Mouse (Mus musculus) layer of hippocampus, postnatal 10 days (tissue): Measurements from ENCODE around the gene Neurl3. TPM values are rescaled to one million over a fixed set of nuclear protein-coding genes. Genes with fewer than 3 reads are reported as not detected.

ENCODE experiments used
- DNase-seq, 2 experiments: peaks; one replicate each; pipeline ENCODE4 v3.0.0; 2021; ENCODE audit warnings: low spot score in 2 of 2
- total RNA-seq, 2 experiments: library from RNA; stranded (reverse); gene quantifications; 2 replicates each; pipeline ENCODE4 v1.2.3; 2021

The Neurl3 gene
- total RNA-seq, 2 experiments from 2014 or later, result 0.54 to 0.62 TPM

DNA sequence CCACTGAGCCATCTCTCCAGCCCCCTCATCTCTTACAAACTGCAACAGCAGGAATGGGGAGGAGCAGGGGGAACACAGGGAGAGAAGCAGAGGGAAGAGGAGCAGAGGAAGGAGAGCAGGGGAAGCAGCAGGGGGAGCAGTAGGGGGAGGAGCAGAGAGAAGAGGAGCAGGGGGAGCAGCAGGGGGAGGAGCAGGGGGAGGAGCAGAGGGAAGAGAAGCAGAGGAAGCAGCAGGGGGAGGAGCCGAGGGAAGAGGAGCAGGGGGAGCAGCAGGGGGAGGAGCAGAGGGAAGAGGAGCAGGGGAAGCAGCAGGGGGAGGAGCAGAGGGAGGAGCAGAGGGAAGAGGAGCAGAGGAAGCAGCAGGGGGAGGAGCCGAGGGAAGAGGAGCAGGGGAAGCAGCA lies 15.8 kb downstream of the Neurl3 start:
- DNase-seq, result no peak

DNA sequence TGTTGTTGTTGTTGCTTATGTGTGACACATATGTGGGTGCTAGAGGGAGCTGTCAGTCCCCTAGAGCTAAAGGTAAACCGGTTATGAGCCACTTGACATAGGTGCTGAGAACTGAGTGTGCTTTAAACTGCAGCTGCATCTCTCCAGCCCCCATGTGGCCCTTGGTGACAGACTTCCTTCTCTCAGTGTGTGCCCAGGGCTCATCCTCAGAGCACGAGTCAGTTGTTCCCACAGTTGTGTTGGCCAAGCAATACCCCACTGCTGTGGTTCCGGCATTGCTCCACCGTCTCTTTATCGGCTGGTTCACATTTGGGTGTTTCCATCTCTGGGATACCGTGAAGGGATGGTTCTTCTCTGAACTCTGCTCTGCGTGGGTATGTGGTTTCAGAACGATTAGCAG lies 17.2 kb downstream of the Neurl3 start:
- DNase-seq, result no peak

DNA sequence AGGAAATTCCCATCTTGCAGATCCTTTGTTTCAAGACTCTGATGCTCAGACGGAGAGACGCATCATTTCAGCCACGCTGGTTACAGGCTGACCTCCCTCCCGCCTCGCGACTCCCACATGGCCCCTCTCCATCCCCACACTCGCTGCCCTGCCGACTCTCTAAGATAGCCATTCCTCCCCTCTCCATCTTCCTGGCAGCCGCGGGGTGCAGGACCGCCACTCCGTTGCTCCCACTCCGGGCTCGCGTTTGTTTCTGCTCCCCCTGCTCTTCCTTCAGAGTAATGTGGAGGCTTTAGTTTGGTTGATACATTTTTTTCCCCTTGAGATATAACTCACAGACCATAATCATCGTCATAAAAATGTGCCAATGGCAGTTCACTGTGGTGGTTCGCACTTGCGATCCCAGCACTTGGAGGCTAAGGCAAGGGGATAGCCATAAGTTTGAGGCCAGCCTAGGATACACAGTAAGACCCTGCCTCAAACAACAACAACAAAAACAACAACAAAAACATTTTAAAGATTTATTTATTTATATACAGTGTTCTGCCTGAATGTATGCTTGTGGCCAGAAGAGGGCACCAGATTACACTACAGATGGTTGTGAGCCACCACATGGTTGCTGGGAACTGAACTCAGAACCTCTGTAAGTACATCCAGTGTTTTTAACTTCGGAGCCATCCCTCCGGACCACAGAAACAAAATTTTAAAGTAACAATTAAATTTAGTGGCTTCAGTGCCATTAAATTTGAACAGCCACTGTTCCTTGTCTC lies 18.4 kb downstream of the Neurl3 start:
- no peak for DNase-seq

DNA sequence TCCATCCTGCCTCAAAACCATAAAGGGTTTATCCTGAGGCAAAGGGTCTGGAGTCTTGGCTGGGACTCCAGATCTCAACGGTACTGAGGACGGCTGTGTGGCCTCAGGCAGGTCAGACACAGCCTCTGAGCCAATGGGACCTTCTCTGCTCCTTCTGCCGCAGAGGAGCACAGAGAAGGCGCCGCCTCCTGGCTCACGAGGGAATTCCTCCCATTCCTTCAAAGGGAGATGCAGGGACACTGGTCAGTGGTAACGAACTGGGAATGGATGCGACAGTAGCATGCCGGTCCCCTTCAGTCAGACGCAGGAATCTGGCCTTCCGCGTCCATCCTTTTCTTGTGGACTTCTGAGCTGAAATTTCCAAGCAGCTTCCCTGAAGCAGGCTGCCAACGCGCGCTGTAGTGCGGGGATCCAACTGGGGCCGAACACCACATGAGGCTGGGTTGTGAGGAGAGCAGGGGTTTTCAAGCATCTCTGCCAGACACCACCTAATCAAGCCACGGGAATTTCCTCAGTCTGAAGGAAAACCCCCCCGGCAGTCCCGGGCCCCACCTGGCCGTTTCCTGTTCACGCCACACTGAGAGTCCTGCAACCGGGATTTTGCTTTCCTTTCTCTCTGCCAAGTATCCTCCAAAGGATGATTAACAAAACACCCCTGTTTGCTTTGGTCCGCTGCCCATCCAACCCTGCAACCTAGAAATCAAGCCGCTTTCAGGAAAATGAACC lies 19.7 kb downstream of the Neurl3 start:
- DNase-seq, result peak; percentile 42 to 52

DNA sequence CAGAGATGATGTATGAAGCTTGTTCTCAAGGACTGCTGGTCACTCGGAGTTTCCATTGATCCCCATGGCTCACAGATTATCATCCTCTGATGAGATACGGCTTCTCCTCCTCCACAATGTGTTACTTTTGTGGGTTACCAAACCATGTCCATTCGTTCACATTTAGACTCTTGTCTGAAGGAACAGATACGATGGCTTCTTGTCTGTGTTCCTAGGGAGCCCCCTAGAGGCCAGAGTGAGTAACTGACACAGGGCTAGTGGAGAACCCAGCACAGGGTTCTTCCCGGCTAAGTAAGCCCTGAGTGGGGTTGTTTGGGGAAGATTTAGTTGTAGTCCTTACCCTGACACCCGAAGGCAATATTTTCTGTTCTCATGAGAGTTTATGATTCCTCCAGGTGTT lies 21.7 kb downstream of the Neurl3 start:
- DNase-seq, result peak; percentile 67 to 77

- DNase-seq, result no peak
These were observed 23.1 kb downstream of the Neurl3 start for GRCm38 (mm10) chr1:36251426-36251825.

GRCm38 (mm10) chr1:36246688-36247087 lies 27.8 kb downstream of the Neurl3 start:
- no peak for DNase-seq

DNA sequence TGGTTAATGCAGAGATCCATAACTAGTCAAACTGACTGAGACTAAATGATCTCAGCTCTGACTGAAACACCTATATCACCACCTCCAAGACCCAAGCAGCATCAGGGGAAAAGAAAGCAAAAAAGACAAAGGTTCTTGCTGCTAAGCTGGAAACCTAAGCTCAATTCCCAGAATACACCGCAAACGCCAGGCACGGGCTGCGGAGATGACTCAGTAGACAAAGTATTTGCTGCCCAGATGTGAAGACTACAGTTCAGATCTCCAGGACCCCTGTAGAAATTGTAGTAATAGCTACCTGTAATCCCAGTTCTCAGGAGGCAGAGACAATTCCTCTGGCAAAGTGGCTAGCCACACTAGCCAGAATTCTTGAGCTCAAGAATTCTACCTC lies 29.7 kb downstream of the Neurl3 start:
- DNase-seq, result no peak

DNA sequence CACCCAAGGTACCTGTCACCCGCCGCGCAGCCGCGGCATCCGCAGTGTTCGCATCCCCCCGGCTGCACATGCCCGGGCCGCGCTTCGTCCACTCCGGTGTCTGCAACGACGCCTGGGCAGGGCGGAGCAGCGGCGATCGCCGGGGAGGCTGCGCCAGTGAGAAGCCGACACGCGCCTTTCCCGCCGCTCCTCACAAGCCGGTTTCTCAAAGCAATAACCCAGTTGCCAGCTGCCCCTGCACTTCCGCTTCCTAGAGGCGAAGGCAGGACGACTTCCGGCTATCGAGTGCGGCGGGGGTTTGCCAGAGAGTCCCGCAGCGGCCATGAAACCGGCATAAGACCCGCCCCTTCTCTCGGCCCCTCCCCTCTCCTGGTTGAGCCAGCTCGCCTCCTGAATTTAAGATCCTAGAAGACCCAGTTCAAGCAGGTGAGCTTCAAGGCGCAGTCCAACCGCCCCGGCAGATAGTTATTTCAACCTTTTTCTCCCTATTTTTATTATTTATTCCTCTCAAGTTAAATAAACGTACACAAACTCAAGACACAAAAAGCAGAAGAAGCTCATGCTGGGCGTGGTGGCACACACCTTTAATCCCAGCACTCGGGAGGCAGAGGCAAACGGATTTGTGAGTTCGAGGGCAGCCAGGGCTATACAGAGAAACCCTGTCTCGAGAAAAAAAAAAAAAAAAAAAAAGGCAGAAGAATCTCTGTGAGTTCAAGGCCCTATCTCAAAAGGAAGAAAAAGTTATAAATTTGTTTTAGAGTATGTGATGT lies 30.2 kb downstream of the Neurl3 start, which contains the start of gene Uggt1:
Gene Uggt1, minus strand, starts transcription at position 663 of the 770 bp plus-strand sequence.
- peak; percentile 87 to 90 for DNase-seq

DNA sequence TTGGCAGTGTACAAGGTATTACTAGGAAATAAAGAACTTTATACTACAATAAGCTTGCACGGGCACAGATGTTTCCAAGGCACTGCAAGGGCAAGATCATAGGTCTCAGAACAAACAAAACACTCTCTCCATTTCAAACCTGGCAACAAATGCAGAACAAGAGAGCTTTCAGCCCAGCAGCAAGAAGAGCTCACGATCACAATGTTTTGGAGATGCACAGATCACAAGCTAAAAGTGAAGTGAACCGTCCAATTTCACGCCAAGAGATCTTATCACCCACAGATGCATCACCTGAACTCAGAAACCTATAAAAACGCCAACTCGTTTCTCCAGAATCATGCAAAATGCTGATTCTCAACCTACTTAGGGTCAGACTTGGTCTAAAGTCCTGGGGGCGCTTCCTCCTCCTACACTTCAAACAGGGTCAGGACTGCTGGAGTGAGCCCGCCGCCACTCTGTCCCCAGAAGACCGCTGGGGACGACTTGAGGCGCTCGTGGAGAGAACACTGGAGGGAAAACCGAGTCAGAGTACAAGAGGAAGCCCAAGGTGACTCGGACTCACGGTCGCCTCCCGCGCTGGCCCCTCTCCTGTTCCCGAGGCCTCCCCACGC lies 30.9 kb downstream of the Neurl3 start:
- DNase-seq, result no peak

GRCm38 (mm10) chr1:36241903-36242429 lies 32.5 kb downstream of the Neurl3 start:
- DNase-seq, result no peak

GRCm38 (mm10) chr1:36240176-36240575 lies 34.3 kb downstream of the Neurl3 start:
- no peak for DNase-seq

GRCm38 (mm10) chr1:36239396-36239795 lies 35.1 kb downstream of the Neurl3 start:
- DNase-seq, result no peak

DNA sequence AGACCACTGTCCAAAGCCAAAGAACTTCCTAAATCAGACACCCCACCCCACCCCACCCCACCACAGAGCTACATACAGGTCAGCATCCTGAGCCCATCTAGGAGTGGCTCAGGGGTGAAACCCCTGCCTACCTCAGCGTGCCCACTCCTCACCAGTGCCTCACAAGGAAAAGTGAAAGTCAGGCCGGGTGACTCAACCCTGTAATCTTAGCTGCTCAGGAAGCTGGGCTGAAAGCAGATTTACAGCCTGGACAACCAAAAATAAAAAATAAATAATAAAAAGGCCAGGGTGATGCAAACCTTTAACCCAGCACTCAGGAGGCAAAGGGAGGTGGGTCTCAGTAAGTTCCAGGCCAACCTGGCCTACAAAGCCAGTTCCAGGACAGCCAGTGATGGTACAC lies 38.6 kb downstream of the Neurl3 start:
- no peak for DNase-seq

GRCm38 (mm10) chr1:36235057-36235639 lies 39.3 kb downstream of the Neurl3 start:
- DNase-seq, result no peak

DNA sequence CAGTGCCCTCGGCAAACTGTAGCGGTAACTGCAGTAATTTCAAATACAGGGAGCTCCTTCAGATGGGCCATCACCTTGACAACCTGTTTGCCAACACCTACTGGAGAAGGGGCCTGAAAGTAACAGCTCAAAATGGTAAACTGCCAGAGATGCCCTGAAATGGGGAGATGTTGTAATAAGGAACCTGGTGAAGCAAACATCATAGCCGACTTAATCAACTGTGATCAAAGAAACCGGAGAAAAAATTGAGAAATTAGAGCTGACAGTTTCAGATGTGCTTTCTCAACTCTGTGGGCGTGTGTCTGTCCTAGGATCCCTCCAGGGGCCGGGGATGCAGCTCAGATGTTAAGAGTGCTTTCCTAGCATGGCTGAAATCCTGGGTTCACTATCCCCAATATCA lies 41.3 kb downstream of the Neurl3 start:
- DNase-seq, result no peak

- no peak for DNase-seq
These were observed 43.4 kb downstream of the Neurl3 start for GRCm38 (mm10) chr1:36230919-36231705.

DNA sequence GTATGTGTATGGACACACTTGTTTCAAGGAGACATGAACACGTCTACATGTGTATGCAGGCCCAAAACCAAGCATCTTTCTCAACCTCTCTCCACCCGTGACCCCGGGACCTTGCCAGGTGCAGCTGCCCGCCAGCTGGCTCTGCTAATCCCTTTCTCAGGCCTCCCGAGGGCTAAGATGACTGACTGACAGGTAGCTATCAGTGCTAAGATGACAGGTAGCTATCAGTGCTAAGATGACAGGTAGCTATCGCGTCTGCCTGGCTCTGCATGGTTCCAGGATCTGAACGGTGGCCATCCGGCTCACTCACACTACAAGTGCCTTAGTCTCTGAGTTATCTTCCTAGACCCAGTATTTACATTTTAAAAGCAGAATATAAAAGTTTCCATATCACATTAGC lies 46.0 kb downstream of the Neurl3 start:
- no peak for DNase-seq

GRCm38 (mm10) chr1:36224648-36225047 lies 49.8 kb downstream of the Neurl3 start:
- DNase-seq, result no peak
